Mouse (Mus musculus) retina, postnatal 1 day (tissue): Measurements from ENCODE around the gene Fam187b.

Source experiments
- DNase-seq: peaks from one replicate; pipeline ENCODE4 v3.0.0-alpha.2; 2012

Fam187b gene

GRCm38 (mm10) chr7:30958866-30959487 is 14.6 kb upstream of the Fam187b start:
- DNase-seq, result no peak

DNA sequence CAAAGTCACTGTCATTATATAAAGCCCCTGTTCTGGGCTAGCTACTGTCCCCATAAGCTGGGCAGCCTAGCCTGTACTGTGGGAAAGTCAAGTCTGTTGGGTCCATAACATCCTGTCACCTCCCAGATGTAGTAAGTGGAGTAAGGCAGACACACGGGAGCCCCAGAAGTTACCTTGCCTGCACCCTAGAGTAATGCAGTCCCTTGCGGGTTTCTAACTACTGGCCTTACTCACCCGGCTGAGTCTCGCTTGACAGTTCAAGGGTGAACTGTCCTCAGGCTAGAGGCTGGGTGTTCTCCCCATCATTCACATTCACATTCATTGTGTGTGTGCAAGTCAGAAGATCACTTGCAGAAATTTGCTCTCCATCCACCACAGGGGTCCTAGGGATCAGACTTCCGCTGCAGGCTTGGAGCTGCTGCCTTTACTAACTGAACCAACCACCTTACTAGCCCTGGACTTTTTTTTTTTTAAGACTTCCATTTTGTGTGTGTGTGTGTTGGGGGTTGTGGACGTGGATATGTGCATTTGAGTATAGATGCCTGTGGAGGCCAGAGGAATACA is 13.7 kb upstream of the Fam187b start:
- DNase-seq, result no peak

GRCm38 (mm10) chr7:30962862-30963261 is 10.7 kb upstream of the Fam187b start:
- no peak for DNase-seq

DNA sequence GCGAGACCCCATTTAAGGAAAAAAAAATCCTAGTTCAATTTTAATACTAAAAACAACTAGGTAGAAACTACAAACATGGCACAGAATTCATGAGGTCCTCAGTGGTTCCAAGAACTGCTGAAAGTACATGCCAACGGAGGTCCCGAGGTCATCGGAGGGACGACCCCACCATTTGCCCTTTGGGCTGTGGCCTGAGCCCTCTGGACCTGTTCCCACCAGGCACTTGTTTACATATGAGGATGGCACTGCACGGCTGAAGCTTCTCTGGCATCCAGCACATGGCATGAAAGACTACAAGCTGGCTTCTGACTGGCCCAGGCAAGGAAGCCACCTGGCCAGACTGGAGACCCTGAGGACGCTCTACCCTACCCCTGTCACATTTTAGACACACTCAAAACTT is 9.2 kb upstream of the Fam187b start:
- no peak for DNase-seq

DNA sequence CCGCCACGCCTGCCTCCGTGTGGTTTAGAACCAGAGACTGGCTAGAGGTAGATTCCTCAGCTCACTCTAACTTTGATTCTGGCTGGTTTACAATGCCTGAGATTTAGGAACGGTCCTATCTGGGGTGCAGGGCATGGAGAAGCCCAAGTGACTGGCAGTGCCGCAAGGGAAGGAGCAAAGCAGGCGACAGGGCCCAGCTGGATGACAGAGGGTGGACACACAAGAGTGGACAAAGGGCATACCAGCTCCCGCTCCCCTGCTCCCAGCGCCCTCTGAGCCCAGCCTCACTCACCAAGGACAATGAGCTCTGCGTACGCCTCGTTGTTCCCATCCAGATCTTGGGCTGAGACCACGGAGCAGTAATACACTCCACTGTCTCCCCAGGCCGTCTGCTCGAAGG is 7.9 kb upstream of the Fam187b start:
- DNase-seq, result no peak

- no peak for DNase-seq
Observed at GRCm38 (mm10) chr7:30966657-30967056, 6.9 kb upstream of the Fam187b start.

DNA sequence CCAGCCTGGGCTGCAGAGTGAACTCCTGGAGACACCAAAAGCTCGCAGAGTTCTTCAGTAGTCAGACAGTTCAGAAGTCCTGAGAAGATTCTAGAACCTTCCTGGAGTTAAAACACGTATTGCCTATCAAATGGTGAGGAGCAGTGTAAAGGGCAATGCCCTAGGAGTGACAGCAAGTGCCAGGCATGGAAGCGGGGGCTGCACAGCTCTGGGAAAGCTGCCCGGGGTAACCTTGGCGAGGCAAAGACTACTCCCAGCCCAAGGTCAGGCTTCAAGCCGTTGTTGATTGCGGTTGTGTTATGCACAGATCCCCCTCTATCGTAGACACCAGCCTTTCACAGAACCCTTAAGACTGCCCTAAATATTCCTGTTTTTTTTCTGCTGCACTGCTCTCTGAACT is 5.0 kb upstream of the Fam187b start:
- DNase-seq, result no peak

- no peak for DNase-seq
Observed at GRCm38 (mm10) chr7:30969174-30969573, 4.4 kb upstream of the Fam187b start.

DNA sequence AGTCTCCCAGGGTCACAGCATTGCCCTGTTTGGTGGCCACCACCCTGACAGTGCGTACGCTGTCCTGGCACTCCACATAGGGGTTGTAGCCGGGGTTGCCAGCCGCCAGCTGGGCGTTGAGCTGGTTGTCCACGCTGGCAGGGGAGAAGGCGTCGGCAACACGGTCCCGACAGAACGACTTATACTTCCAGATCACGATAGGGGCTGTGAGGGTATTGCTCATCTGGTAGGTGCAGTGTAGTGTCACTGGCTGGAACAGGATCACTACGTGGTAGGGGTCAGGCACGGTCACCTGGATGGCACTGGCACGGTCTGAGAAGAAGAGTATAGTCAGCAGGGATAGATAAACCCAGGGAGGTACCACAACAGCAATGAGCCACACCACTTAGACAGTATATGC is 1.7 kb upstream of the Fam187b start:
- no peak for DNase-seq

DNA sequence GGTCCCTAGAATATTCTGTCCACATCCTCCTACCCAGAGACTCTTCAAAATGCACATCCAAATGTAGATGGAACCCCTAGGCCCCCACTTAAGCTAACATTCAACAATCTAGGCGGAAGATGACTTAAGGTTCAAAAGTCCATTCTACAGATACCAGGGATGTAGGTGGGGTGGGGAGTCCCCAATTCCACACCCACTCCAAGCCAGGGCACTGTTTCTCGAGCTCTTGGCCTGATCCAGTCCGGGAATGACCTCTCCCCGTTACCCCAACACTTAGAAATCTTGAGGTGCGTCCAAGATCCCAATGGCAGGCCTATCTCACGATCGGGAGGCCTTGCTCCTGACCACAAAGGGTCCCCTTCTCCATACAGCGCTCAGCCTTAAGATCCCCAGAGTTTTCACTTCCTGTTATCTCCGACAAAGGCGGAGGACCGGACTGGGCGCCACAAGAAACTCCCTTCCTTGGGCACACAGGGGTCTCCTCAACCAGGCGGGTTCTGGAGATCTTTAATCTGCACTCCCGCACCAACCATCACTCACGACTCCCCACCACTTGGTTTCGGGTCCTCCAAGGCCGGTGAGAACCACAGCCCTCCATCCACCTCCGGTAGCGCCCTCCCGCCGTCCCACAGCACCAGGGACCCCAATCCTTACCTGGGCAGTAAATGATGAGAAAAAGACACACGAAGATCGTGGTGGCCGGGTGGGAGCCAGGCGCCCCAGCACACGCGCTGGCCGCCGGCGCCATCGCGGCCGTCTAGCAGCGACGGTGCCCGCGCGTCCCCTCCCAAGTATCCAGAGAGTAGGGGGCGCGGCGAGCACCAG is 952 bp upstream of the Fam187b start:
- no peak for DNase-seq

- peak; percentile 42 for DNase-seq
Observed at GRCm38 (mm10) chr7:30973251-30973500, 414 bp upstream of the Fam187b start, which contains the start of gene Lsr. TSS of gene Lsr (minus strand) at chr7:30973464.

GRCm38 (mm10) chr7:30981703-30982102 is 8.1 kb downstream of the Fam187b start:
- no peak for DNase-seq

GRCm38 (mm10) chr7:30985357-30985756 is 11.8 kb downstream of the Fam187b start:
- DNase-seq, result no peak

DNA sequence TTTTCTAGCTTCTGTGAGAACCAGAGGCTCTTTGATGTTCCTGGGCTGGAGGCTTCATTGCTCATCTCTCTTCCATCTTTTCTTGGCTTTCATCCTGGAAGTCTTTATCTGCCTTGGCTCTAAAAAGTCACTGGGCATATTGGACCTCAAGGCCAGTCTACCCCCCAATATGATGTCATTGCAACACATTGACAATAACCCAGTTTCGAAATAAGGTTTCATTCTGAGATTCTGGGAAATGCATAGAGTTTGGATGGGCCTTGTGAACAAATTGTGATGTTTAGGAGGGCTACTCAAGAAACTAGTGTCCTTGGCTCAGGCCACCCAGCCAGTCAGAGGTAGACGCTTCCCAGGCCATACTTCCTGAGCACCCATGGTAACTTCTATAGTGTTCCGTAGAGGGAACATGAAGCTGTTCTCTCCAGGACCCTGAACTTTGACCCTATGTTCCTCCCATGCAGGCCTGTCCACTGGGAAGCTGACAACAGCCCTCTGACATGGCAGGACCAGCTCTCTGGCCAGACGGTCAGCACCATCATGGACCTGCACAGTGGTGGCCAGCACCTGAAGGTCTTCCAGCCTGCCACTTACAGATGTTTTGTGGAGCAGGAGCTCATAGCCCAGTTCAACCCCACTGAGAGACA is 15.1 kb downstream of the Fam187b start:
- no peak for DNase-seq

DNA sequence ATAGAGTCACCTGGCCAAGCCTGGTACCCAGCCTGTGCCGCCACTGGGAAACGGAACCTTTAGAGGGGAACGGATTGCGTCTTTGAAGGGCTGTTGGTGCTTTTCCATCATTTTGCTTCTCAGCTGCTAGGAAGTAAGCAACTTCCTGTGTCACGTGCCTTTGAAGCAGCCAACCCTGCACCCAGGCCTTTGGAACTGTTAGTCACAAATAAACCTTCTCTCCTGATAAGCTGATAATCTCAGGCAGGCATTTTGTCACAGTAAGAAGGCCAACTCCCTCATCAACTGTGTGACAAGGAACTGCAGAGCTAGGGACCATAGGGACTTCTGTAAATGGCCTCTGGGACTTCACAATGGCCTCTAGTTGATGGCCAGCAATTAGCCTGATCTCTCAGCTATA is 18.6 kb downstream of the Fam187b start:
- no peak for DNase-seq

GRCm38 (mm10) chr7:30993986-30994385 is 20.4 kb downstream of the Fam187b start:
- DNase-seq, result no peak

- DNase-seq, result no peak
Observed at GRCm38 (mm10) chr7:30996491-30996890, 22.9 kb downstream of the Fam187b start.

DNA sequence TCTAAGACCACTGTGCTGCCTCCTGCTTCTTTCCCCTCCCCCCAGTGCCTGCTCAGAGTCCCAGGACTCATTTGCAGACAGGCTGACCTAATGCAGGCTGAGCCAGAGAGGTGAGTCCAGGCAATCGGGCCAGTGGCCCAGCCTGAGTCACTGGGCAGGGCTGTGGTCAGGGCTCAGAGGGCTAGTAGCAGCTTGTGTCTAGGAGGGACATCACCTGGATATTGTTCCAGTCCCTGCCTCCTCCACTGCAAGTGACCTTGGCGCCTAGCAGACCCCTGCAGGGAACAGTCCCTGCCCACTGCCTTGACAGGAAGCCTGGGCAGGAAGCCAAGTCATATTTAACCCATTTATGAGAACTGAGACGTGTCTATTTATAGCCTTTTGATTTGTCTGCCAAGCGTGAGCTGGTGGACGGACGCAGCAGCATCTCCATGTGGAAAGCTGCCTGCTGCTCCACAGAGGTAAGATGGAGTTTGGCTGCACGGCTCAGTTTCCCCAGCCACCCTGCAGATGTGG is 27.0 kb downstream of the Fam187b start:
- peak; percentile 86 for DNase-seq

DNA sequence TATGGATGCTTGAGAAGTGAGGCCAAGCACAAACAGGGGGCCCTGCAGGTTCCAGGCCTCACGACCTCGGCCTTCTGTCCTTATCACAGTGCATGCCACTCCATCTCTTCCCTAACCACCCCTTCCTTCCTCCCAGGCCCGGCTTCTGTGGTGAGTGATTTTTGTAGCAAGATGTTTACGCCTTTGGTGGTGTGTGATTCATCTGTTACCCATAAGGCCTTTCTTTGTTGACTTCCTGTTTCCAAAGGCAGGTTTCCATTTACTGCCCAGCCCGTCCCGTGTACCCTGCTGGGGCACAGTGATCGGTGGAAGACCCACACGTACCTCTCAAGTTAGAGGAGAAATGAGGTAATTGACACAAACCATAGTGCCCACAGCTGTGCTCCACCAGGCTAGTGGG is 29.1 kb downstream of the Fam187b start:
- no peak for DNase-seq

DNA sequence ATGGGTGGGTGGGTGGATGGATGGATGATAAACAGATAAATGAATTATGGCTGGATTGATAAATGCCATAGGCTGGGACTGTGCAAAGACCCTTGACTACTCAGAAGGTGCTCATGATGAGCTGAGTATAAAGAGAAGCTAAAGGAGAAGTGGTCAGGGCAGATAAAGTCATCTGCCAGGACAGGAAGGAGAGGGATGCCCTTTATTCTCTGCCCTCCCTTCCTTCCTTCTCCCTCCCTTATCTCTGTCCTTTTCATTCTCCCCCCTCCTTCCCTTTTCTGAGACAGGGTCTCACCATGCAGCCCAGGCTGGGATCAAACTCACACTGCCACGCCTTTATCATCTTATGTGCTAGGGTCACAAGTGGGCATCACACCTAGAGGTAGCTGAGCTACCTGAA is 34.2 kb downstream of the Fam187b start:
- DNase-seq, result no peak

GRCm38 (mm10) chr7:31008175-31008574 is 34.6 kb downstream of the Fam187b start:
- DNase-seq, result no peak

GRCm38 (mm10) chr7:31008889-31009288 is 35.3 kb downstream of the Fam187b start:
- no peak for DNase-seq

DNA sequence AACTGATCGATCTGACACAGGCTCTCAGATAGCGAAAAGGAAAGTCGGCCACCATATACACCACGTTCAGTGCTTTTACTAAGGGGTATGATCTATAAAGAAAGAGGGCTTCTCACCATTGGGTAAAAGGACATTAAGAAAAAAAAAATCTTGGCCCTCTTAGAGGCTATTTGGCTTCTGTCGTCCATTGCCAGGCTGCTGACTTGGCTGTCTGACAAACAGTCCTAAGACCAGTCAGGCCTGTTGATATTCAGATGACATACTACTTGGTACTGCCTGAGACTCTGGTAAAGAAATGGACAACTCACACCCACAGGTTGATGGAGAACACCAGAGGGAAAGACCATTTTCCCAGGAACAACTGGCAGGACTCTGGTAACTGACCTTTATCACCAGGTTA is 39.4 kb downstream of the Fam187b start:
- no peak for DNase-seq
